Mouse (Mus musculus) heart, adult 2 months (tissue): Measurements from ENCODE around the gene Gins2.

Experiments used
- CTCF ChIP-seq: fragments of 200-600 bp; IDR thresholded peaks from 2 replicates; pipeline ENCODE4 v1.8.1; 2022; ENCODE audit warnings: antibody characterized with exemption, mild to moderate bottlenecking, moderate library complexity
- EP300 ChIP-seq: fragments of 200-500 bp; IDR thresholded peaks from 2 replicates; pipeline ENCODE4 v1.6.1; 2011; ENCODE audit warnings: low read depth, low read length, control low read depth; ENCODE audit not compliant: insufficient read depth
- POLR2A ChIP-seq: fragments of 200-500 bp; IDR thresholded peaks from 2 replicates; pipeline ENCODE4 v1.6.1; 2011; ENCODE audit warnings: mild to moderate bottlenecking, low read depth, low read length, control low read depth; ENCODE audit not compliant: insufficient read depth

GRCm38 (mm10) chr8:120626461-120626860, 37.4 kb upstream of the Gins2 start:
- no peak for TF ChIP-seq POLR2A
- TF ChIP-seq CTCF = no peak
- TF ChIP-seq EP300 = no peak
